Mouse (Mus musculus) olfactory bulb, adult 2 months (tissue): ENCODE measurements around the gene Ano9.

Source experiments
- CTCF ChIP-seq: fragments of 200-500 bp; IDR thresholded peaks from 2 replicates; pipeline ENCODE4 v1.5.1; 2012; ENCODE audit warnings: low read depth, mild to moderate bottlenecking, low read length, moderate library complexity; ENCODE audit not compliant: insufficient read depth
- POLR2A ChIP-seq: fragments of 200-500 bp; IDR thresholded peaks from 2 replicates; pipeline ENCODE4 v1.6.1; 2012; ENCODE audit warnings: mild to moderate bottlenecking, low read depth, low read length, moderate library complexity; ENCODE audit not compliant: insufficient read depth

- TF ChIP-seq POLR2A: no peak
- no peak for TF ChIP-seq CTCF
Observed at GRCm38 (mm10) chr7:141078876-141079275, 38.7 kb downstream of the Ano9 start.
